Mouse (Mus musculus): Measurements from ENCODE around the gene Syne3.

The Syne3 gene

DNA sequence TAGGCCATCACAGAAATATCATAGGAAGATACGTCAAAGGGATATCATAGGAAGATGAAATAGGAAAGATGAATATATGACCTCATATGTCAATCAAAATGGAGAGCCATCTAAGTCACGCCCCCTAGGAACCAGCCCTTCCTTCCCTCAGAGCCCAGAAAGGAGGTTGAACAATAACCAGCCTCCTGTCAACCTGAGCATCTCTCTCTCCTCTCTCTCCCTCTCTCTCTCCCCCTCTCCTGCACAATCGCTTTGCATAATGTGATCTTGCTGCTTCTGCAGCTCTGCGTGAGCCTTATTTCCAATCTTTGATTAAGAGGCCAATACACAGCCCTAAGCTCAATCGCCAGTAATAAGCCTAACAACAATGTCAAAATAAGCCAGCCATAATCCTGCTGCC is 84.6 kb downstream of the Syne3 start:
- DNase-seq (ENCODE audit: low spot score), result no peak

DNA sequence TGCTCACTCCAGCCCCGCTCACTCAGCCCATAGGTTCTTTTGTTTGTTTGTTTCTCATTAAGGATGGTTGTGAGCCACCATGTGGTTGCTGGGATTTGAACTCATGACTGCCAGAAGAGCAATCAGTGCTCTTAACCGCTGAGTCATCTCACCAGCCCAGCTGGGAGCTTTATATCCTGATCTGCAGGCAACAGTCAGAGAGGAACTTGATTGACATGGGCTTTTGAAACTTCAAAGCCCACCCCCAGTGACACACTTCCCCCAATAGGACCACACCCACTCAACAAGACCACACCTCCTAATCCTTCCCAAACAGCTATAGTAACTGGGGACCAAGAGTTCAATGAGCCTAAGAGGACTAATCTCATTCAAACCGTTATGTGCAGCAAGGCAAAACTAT is 85.1 kb downstream of the Syne3 start:
- no peak for DNase-seq (ENCODE audit: low spot score)

DNA sequence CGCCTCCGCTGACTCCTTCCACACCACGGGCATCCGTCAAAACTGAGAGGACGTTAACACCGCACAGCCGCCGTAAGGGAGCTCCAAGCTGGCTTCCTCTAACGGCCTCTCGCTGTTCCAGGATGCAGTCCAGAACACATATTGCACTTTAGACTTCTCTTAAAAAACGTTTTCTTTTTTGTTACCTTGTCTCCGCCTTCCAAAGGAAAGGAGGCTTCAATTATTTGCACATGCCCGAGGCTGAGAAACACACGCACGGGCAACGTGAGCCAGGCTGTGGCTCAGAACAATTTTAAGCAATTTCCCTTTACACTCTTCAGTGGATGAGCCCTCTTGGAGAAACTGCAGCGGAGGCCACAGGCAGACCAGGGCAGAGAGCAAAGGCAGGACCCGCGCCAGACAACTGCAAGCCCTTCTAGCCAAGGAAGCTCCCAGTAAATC is 85.6 kb downstream of the Syne3 start:
- DNase-seq (ENCODE audit: low spot score), result no peak

- DNase-seq (ENCODE audit: low spot score), result no peak
Observed at GRCm38 (mm10) chr12:104922647-104923046, 87.0 kb downstream of the Syne3 start.

DNA sequence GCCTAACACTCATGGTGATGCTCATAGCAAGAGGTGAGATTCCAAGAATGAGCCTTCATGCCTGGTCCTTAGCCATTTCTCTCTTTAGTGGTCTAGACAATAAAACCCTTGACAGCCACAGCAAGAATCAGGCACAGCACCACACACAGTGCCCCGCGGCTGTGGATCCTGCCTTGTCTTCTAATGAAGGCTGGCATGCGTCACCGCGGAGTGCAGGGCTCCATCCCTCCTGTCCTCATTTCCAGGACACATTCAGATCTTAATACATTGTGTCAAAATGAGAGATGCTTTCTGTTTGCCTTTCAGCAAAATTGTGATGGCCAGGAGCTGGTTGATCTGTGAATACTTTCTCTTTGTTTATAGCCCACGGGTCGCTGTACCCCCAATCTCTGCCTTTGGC is 88.5 kb downstream of the Syne3 start:
- no peak for DNase-seq (ENCODE audit: low spot score)

DNA sequence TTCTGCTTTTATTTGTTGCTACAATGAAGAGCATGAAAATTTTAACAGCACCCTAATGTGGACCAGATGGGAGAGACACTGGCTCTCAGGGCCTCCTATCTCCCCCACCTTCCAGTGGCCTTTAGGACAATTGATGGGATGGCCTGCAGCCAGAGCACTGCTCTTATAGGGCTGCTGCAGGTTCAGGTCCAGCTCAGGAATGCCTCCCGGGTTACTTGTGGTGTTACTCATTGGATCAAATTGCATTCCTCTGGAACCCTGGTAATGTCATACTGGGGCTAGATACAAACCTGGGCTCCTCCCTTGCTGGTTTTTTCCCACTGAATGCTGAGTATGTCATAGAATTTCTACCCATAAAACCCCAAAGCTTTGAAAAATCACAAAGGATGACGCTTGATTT is 90.4 kb downstream of the Syne3 start:
- DNase-seq (ENCODE audit: low spot score), result no peak

DNA sequence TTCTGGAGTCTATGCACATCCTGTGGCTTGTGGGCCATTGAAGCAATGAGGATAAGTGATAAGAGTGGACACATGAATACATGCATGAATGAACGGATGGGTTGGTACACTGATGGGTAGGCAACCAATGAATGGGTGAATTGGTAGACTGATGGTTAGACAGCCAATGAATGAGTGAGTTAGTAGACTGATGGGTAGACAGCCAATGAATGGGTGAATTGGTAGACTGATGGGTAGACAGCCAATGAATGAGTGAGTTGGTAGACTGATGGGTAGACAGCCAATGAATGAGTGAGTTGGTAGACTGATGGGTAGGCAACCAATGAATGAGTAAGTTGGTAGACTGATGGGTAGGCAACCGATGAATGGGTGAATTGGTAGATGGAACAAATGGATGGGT is 91.7 kb downstream of the Syne3 start:
- no peak for DNase-seq (ENCODE audit: low spot score)

DNA sequence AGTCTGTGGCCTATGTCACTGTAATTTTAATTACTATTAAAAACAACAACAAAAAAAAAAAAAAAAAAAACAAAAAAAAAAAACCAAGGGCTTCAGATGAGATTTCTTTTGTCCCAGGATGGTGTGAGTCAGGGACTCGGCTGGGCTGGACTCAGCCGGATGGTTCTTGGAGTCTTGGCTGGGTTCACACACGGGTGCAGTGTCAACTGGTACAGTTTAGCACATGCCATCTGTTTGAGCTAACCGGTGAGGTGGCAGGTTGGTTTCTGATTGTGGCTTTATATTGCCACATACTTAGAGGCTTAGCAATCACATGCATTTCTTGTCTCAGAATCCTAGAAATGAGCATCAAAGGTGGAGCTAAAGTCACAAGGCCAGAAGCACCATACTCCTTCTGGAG is 92.3 kb downstream of the Syne3 start:
- no peak for DNase-seq (ENCODE audit: low spot score)

- no peak for DNase-seq (ENCODE audit: low spot score)
Observed at GRCm38 (mm10) chr12:104916776-104917175, 92.8 kb downstream of the Syne3 start.

- no peak for DNase-seq (ENCODE audit: low spot score)
Observed at GRCm38 (mm10) chr12:104915681-104916080, 93.9 kb downstream of the Syne3 start.

DNA sequence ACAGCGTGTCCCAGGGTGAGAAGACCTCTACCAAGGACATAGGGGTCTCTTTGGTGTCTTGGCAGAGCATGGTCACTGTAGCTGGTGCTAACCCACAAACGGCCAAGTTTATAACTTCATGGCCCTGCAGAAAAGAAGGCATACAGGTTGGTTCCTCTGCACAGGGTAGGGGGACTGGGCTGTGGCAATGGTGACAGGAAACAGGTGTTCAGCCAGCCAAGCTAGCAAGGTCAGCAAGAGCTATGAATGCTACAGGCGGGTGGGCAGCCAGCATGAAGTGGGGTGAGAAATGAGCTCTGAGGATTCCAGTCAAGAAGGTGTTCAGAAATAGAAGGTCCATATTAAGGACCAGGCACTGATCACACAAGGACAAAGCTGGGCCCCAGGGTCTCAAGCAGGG is 96.6 kb downstream of the Syne3 start:
- DNase-seq (ENCODE audit: low spot score), result no peak

- DNase-seq (ENCODE audit: low spot score), result no peak
Observed at GRCm38 (mm10) chr12:104912281-104912933, 97.2 kb downstream of the Syne3 start.

DNA sequence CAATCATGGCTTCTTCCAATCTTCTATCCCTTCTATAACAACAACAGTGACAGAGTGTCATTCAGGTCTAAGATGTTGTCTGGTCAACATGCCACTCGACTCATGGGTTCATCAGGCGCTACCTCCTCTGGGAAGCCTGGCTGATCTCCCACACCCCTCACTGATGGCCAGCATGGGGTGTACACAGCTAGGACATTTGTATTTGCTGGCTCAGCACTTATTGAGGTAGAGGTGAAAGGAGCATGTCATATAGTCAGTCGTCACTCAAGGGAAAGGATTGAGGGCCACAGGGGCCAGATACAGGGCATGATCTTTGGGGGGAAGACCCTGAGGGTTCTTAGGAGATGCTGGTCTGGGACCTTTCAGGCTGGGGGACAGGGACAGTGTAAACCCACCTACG is 99.9 kb downstream of the Syne3 start:
- DNase-seq (ENCODE audit: low spot score), result no peak

DNA sequence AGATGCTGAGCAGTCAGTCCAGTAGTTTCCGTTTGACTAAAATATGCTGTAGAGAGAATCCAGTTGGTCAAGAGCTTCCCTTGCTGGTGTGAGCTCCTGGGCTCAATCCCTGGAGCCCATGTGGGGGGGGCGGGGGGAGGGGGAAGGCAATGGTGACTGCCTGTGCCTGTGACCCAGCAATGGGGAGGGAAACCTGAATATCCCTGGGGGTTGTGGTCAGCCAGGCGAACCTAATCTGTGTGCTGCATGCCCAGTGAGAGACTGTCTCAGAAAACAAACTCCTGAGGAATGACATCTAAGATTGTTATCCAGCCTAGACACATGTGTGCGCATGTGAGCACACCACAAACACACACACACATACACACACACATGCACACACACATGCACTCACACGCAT is 100.6 kb downstream of the Syne3 start:
- no peak for DNase-seq (ENCODE audit: low spot score)

DNA sequence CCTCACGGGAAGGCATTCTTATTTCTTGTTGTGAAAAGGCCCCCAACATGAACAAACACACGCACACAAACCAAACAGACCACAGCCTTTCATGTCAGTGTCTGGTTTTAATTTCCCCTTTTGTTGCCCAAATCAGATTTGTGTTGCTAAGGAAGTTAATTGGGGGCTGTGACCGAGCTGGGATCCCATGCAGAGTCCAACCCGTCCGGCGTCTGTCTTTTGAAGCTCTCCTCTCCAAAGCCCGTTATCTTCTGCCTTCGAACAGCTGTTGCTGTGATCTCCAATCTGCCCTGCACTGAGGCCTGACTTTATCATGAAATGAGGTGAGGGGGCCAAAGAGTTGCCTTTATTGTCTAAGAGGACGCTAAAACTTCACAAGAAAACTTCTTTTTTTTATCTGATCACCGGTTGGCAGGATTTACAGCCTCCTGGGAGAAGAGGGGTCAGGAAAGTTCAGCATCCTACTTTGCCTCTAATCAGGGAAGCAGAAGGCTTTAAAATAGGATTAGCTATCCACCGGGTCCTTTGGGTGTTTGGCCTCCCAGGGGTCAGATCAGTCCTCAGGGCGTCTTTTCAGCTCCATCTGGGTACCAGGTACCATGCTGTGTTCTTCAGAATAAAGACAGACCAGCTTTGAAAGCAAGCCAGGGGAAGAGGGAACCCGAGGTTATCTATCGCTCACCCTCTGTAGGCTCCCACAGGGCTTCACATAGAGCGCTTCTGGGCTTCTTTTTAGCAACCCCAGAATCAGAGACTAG is 101.4 kb downstream of the Syne3 start:
- peak; percentile 61 for DNase-seq (ENCODE audit: low spot score)

DNA sequence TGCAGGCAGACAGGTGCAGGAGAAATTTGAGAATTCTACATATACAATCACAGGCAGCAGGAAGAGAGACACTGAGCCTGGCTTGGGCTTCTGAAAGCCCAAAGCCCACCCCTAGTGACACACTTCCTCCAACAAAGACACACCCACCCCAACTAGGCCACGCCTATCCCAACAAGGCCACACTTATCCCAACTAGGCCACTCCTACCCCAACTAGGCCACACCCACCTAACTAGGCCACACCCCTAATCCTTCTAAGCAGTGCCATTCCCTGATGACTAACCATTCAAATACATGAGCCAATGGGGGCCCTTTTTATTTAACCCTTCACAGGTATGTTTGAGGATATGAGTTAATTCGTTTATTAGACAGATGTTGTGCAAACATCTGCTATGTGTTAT is 102.5 kb downstream of the Syne3 start:
- DNase-seq (ENCODE audit: low spot score), result no peak

- no peak for DNase-seq (ENCODE audit: low spot score)
Observed at GRCm38 (mm10) chr12:104904138-104904537, 105.5 kb downstream of the Syne3 start.

- DNase-seq (ENCODE audit: low spot score), result no peak
Observed at GRCm38 (mm10) chr12:104902392-104903053, 107.1 kb downstream of the Syne3 start.

GRCm38 (mm10) chr12:104901320-104901719 is 108.3 kb downstream of the Syne3 start:
- no peak for DNase-seq (ENCODE audit: low spot score)

GRCm38 (mm10) chr12:104899835-104900234 is 109.8 kb downstream of the Syne3 start:
- DNase-seq (ENCODE audit: low spot score), result peak; percentile 53

DNA sequence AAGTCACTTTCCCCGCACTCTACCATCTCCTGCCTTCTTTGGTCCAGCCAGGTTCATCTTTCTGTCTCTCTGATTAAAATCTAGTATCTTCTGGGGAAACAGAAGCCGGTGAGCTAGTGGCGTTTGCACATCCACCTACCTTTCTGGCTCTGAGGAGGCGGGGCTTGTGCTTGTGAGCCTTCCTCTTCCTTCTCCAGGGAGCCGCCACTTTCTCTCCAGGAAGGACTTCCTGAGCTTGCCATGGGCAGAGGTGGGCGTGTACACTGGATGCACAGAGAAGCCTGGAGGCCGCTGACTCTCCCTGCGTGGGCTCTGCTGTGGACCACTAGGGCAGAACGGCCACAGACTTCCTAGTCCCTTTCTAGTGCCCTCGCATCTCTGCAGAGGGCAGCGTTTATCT is 110.4 kb downstream of the Syne3 start:
- DNase-seq (ENCODE audit: low spot score), result peak; percentile 29

GRCm38 (mm10) chr12:104898718-104899117 is 110.9 kb downstream of the Syne3 start:
- peak; percentile 45 for DNase-seq (ENCODE audit: low spot score)

DNA sequence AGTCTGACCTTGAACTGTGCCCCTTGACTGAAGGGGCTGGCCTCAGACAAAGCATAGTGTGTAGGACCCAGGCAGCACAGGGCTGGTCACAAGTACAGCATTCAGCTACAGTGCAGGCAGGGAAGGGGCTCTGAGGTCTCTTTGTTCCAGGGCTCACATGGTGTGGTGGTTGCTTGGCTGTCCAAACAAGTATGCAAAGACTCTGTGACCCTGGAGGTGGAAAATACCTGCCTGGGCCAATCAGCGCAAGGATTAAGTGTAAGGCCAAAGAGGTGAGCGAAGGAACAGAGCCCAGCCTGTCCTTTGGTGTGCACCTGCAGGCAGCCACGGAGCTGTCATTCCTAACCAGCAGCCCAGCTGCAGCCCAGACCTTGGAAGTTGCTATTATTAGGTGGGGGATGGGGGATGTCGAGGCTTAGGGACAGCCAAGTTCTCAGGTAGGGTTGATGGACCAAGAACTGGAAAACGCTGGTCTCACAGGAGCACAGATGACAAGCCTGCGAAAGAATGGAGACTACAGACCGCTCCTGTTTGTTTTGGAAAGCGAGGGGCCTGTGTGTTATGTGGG is 112.5 kb downstream of the Syne3 start:
- no peak for DNase-seq (ENCODE audit: low spot score)

Measured in MN1 (cell line).